Mouse (Mus musculus) cortical plate, adult 2 months (tissue): Measurements from ENCODE around the gene Cdan1. TPM values are rescaled to one million over a fixed set of nuclear protein-coding genes. Genes with fewer than 3 reads are reported as not detected.
"Not testable (repeated sequence)": the region's sequence is repeated elsewhere in the genome, so short reads cannot be mapped to it uniquely, and the experiment has no call there.

ENCODE experiments used
- H3K27ac ChIP-seq: fragments of 200-500 bp; 2 replicates; pipeline ENCODE4 v1.5.1; 2012; ENCODE audit warnings: low read length, control low read depth, inconsistent platforms; ENCODE audit not compliant: insufficient read depth
- H3K4me1 ChIP-seq: fragments of 200-500 bp; 2 replicates; pipeline ENCODE4 v1.6.1; 2011; ENCODE audit warnings: low read length; ENCODE audit not compliant: control insufficient read depth, insufficient read depth
- H3K4me3 ChIP-seq: fragments of 200-500 bp; 2 replicates; pipeline ENCODE4 v1.5.1; 2011; ENCODE audit warnings: mild to moderate bottlenecking, low read length, control low read depth; ENCODE audit not compliant: insufficient read depth
- CTCF ChIP-seq: fragments of 200-500 bp; IDR thresholded peaks from 2 replicates; pipeline ENCODE4 v1.5.1; 2011; ENCODE audit warnings: mild to moderate bottlenecking, control low read depth, low read length; ENCODE audit not compliant: insufficient read depth; ENCODE audit errors: extremely low read depth
- POLR2A ChIP-seq: fragments of 200-500 bp; IDR thresholded peaks from 2 replicates; pipeline ENCODE4 v1.6.1; 2011; ENCODE audit warnings: mild to moderate bottlenecking, low read length, control low read depth; ENCODE audit not compliant: insufficient read depth; ENCODE audit errors: extremely low read depth
- polyA plus RNA-seq: library from polyadenylated mRNA; depleted of rRNA; stranded (reverse); fragments of >200 nt; gene quantifications from 2 replicates; pipeline ENCODE4 v1.2.3, GENCODE M21; 2012

Gene Cdan1
- polyA plus RNA-seq, 1 experiment = 30.6 TPM

DNA sequence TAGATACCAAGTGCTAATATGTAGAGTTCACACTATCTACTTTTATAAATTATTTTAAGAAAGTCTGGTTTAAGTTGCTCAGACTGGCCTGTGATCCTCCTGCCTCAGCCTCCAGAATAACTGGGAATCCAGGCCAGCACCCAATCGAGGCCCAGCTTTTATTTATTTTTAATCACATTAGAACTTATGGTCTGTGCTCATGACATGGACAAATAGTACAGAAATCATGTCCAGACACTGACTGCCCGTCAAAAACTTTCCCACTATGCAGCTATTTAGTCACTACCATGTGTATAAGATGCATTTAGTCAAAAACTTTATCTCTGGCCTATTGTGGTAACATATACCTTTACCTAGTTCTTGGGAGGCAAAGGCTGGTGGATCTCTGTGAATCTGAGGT lies 128.0 kb downstream of the Cdan1 start:
- no peak for TF ChIP-seq POLR2A
- no peak for TF ChIP-seq CTCF
- no peak overlapping the region for H3K27ac ChIP-seq
- H3K4me3 ChIP-seq = no peak overlapping the region
- peaks cover 3% of the 10 kb centered on the region; the same call in 1 of the 2 replicates for H3K4me1 ChIP-seq

DNA sequence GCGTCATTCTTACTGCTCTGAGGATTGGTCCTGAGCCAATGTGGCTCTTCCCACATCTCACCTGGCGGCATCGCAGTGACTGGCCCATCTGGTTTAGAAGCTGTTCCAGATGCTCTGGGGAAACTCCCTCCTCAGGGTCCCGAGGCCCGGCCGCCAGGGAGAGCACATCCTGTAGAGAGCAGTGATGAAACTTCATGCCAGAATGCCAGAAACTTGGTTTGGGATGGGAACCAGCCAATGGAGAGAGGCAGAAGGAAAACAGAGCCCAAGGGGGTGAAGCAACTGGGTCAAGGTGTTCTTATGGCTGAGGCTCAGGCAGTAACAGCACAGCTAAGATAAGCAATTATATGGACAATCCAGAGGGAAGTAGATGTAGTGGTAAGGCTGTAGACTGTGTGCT lies 129.1 kb downstream of the Cdan1 start:
- Histone ChIP-seq H3K27ac (no peak overlapping the region), H3K4me1 (peaks cover 3% of the 10 kb centered on the region; the same call in 1 of the 2 replicates), H3K4me3 (no peak overlapping the region)
- TF ChIP-seq POLR2A (no peak), CTCF (no peak)

DNA sequence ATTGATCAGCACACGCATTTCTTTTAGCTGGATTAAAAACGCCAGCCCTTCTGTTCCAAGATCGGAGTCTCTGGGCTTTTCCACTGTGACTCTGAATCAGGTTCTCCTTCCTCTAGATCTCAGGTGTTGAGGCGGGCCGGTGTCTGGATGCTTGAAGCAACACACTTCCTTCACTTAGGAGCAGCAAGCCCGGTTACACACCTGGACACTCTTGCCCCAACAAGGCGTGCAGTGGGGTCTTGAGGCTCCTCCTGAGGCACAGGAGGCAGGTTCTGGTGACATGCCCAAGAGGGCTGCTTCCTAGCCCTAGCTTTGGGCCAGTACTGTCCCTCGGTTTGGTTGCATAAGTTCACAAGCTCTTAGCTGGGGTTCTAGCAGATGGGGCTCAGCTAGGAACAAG lies 131.4 kb downstream of the Cdan1 start:
- Histone ChIP-seq H3K4me1 (peaks cover 3% of the 10 kb centered on the region; the same call in 1 of the 2 replicates), H3K27ac (no peak overlapping the region), H3K4me3 (no peak overlapping the region)
- TF ChIP-seq CTCF = no peak
- TF ChIP-seq POLR2A = no peak

DNA sequence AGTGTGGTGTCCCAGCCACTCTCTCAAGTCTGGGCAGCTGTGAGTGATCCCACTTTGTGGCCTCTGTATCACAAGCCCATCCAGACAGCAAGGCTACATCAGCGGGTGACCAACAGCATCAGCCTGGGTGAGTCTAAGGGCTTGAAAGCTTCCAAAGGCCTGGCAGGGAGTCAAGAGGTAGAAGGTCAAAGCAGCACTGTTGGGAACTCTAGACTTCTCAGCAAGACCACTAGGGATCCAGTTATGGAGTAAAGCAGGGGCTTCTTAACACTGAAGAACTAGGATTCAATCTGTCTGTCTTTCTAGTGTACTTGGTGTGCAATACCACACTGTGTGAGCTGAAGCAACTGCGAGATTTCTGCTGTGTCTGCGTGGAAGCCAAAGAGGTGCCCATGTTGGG lies 136.5 kb downstream of the Cdan1 start:
- H3K4me3 ChIP-seq = no peak overlapping the region
- H3K4me1 ChIP-seq = no peaks in the 10 kb centered on the region
- no peak overlapping the region for H3K27ac ChIP-seq
- TF ChIP-seq CTCF = no peak
- no peak for TF ChIP-seq POLR2A

DNA sequence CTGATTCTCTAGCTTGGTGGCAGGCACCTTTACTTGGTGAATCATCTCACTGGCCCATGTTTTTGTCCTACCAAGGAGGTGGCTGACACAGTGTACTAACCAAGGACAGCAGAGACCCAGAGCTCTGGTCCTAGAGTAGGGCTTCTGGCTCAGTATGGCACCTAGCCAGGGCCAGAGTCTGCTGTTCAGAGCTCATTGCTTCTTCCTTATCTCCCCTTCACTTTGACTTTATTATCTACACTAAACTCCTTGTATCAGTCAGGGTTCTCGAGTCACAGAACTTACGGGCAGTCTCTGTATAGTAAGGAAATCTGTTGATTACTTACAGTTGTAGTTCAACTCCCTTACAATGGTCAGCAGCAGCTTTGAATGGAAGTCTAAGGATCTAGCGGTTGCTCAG lies 139.0 kb downstream of the Cdan1 start:
- Histone ChIP-seq H3K4me3 (no peak overlapping the region), H3K27ac (no peak overlapping the region), H3K4me1 (no peaks in the 10 kb centered on the region)
- TF ChIP-seq CTCF (no peak), POLR2A (no peak)

DNA sequence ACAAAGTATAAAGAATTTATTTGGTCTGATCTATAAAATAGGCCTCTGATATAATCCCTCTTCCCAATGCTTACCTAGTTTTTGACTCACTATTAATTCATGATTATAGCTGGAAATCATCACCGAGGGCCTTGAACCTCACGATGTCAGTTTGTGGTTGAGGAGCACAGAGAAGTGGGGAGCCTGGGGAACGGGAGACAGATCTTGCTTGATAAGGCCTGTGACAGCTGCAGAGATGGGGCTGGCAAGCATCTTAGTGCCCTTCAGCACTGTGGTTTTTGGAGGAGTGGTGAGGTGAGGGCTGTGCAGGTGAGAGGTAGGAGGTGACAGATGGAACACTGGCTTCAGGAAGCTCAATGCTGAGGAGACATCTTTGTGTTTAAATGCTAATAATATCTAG lies 139.8 kb downstream of the Cdan1 start:
- TF ChIP-seq POLR2A (no peak), CTCF (no peak)
- Histone ChIP-seq H3K27ac (no peak overlapping the region), H3K4me3 (no peak overlapping the region)

DNA sequence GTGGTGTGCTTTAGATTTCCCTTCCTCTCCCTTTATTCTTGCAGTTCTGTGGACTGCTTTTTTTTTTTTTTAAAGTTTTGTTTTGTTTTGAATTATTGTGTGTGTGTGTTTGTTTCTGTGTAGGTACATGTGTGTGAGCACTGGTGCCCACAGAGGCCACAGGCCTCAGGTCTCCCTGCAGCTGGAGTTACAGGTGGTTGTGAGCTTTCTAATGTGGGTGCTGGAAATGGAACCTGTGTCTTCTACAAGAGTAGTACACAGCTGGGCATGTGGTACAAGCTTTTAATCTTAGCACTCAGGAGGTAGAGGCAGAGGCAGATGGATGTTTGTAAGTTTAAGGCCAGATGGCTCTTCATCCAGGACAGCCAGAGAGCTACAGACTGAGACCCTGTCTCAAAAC lies 142.9 kb downstream of the Cdan1 start:
- Histone ChIP-seq H3K4me3 (no peak overlapping the region), H3K27ac (no peak overlapping the region), H3K4me1 (no peaks in the 10 kb centered on the region)
- TF ChIP-seq CTCF (no peak), POLR2A (no peak)

More for the DNA sequence above, 139.8 kb downstream of the Cdan1 start:
- H3K4me1 ChIP-seq = no peaks in the 10 kb centered on the region

DNA sequence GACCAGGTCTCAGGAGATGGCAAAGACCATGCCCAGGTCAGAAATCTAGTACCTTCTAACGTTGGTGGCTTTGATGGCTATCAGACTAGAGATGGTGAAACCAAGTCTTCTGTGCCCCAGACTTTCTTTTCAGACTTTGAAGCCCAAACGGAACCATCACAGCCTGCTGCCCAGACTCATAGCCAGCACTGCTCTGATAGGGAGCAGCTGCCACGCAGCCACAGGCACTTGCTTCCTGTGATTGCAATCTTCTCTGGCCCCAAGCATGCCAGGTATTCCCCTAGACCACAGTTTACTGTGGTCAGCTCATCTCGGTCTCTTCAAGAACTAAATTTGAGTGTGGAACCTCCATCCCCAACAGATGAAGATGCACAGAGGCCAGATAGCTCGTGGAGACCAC lies 147.3 kb downstream of the Cdan1 start:
- Histone ChIP-seq H3K4me3 (no peak overlapping the region), H3K27ac (no peak overlapping the region), H3K4me1 (no peaks in the 10 kb centered on the region)
- TF ChIP-seq POLR2A (no peak), CTCF (no peak)

DNA sequence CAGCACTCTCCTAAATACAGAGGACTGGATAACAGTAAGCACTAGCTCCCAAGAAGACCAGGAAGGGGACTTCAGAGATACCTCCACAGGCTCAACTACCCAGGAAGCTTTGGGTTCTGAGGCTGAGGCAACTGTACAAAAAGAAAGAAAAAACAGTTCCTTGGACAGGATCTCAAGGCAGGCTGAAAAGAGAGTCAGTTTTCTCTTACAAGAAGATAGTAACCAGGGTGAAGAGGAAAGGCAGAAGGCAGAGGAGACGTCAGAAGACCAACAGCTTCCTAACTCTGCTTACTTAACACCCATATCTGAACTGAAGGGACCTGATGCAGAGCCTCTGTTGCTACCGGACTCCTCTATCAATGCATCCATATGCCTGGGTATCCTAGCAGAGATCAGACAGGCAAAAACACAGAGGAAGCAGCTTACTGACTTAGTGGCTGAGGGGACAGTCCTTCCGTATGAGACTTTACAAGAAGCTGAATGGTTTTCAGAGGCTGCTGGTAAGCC lies 149.5 kb downstream of the Cdan1 start:
- no peak for TF ChIP-seq CTCF
- no peak for TF ChIP-seq POLR2A
- H3K27ac ChIP-seq = no peak overlapping the region

DNA sequence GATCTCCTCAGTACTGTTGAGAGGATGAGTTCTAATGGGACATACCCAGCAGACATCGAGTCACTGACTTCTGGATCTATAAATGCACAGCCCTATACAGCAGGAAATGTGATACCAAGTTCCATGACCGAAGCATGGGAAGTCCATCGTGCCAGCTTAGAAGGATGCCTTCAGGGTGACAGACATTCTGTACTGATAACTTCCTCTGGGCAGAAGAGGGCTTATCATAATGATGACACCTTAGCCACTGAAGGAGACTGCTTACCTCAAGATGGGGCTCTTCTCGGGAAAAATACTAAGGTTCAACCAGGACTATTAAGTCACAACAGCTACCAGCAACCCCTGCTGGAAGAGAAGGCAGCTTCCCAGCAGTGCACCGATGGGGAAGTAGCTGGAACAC lies 152.2 kb downstream of the Cdan1 start:
- TF ChIP-seq CTCF (no peak), POLR2A (no peak)
- Histone ChIP-seq H3K4me3 (no peak overlapping the region), H3K4me1 (no peaks in the 10 kb centered on the region), H3K27ac (no peak overlapping the region)

More for the DNA sequence above, 149.5 kb downstream of the Cdan1 start:
- no peaks in the 10 kb centered on the region for H3K4me1 ChIP-seq
- H3K4me3 ChIP-seq = no peak overlapping the region

DNA sequence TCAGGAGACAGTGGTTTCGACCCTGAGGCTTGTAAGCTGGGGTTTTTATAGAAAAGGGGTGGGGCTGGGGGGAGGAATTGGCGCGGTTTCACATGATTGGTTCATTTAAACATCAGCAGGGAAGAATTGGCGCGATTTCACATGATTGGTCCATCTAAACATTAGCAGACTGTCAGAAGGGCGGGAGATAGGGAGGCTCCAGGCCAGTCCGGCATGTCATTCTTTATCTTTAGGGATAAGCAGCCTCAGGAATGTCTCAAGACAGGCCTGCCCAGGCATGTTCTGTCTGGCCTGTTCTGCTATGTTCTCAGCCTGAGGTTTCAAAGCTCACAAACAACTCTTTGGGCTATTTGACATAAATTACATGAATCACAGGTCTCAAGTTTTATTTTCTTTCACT lies 168.8 kb downstream of the Cdan1 start:
- not testable (repeated sequence) for H3K27ac ChIP-seq, H3K4me3 ChIP-seq, H3K4me1 ChIP-seq
